In the genomic region with DNA sequence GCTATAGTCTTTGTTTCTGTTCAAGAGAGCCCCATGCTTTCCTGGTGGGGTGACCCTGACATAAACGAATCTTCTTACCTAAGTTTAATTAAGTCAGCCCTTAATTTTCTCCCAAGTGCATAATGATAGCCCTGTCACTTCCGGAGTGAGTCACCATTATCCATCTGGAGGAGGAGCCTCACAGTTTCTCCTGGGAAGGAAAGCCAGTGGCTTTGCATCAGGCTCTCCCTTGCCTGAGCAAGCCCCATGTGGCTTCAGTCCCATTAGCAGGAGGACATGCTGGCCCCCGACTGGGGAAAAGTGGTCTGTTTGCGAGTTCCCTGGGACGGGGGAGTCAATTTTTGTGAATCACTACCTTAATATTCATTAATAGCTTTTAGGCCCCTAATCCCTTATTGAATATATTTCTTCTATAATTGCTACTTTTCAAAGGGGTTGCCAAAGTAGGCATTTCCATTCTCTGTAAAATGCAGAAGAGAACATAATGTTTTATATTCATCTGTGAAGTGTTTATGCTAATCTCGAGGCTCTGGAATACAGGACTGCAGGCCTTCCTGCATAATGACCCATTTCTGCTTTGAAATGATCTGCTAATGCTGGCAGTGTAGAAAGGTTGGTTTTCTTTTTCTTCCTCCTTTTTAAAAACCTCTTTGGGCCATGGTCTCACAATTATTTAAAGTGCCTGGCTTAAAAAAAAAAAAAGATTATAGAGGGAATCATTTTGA, we compare ENCODE assay signal across 20 mouse cellular contexts.
DNase-seq lines count a peak whose midpoint lies in the region; ATAC-seq and TF ChIP-seq lines count a peak whose summit lies in the region.
"Had no signal": no experiment of that assay in that cellular context is flagged by ENCODE, and none has a peak within 500 bp of the region (broad histone marks: within the 10 kb centered on the region; RNA-seq: fewer than 3 reads in every experiment).

No protein-coding gene starts in this region.

- no peaks in the 10 kb centered on the region for H3K9me3 ChIP-seq in forebrain, embryonic 12.5 days
- H3K9me3 ChIP-seq in hindbrain, embryonic 14.5 days (ENCODE audit: control insufficient read depth, low read length), result no peaks in the 10 kb centered on the region
- no peaks in the 10 kb centered on the region for H3K9me3 ChIP-seq in midbrain, embryonic 16.5 days (replicated peaks; ENCODE audit: control insufficient read depth, low read length, poor library complexity, severe bottlenecking)
- H3K9me3 ChIP-seq: embryonic facial prominence, embryonic 10.5 days; limb, embryonic 10.5 days; liver, embryonic 12.5 days; lung, embryonic 15.5 days had no signal

- H3K36me3 ChIP-seq in forebrain, embryonic 12.5 days (replicated peaks), result no peaks in the 10 kb centered on the region
- H3K36me3 ChIP-seq in hindbrain, embryonic 14.5 days (replicated peaks; ENCODE audit: control insufficient read depth, insufficient read depth), result no peaks in the 10 kb centered on the region
- no peaks in the 10 kb centered on the region for H3K36me3 ChIP-seq in midbrain, embryonic 16.5 days (ENCODE audit: control insufficient read depth, insufficient read depth, low read length)
- H3K36me3 ChIP-seq: embryonic facial prominence, embryonic 10.5 days; limb, embryonic 10.5 days; liver, embryonic 12.5 days; lung, embryonic 15.5 days had no signal

- WGBS in forebrain, embryonic 12.5 days, result 15% methylated on average over 6 of the region's 6 CpGs
- WGBS in hindbrain, embryonic 14.5 days, result 30% methylated on average over 6 of the region's 6 CpGs
- WGBS in midbrain, embryonic 16.5 days, result 16% methylated on average over 6 of the region's 6 CpGs

- peak overlapping the region; percentile 27; the same call in 1 of the 2 replicates for H3K27ac ChIP-seq in forebrain, embryonic 12.5 days
- H3K27ac ChIP-seq in hindbrain, embryonic 14.5 days, result peak overlapping the region; percentile 20; the same call in 1 of the 2 replicates
- H3K27ac ChIP-seq in midbrain, embryonic 16.5 days (ENCODE audit: low read length), result peak overlapping the region; percentile 69
- H3K27ac ChIP-seq in left cerebral cortex, adult 2 months, result no peak overlapping the region
- H3K27ac ChIP-seq: embryonic facial prominence, embryonic 10.5 days; limb, embryonic 10.5 days; liver, embryonic 12.5 days; lung, embryonic 15.5 days; macrophage had no signal

- peaks cover 9% of the 10 kb centered on the region for H3K4me1 ChIP-seq in forebrain, embryonic 12.5 days
- 0 out of 2 replicates have a peak, but pooled peaks cover 4% of the 10 kb centered on the region for H3K4me1 ChIP-seq in hindbrain, embryonic 14.5 days (replicated peaks; ENCODE audit: control insufficient read depth, insufficient read depth, low read length)
- peaks cover 2% of the 10 kb centered on the region; the same call in 1 of the 2 replicates for H3K4me1 ChIP-seq in midbrain, embryonic 16.5 days (ENCODE audit: control insufficient read depth, insufficient read depth, low read length)
- H3K4me1 ChIP-seq: liver, embryonic 12.5 days; lung, embryonic 15.5 days had no signal

- intact Hi-C loops in heart, postnatal 36 days (cut with DNase I), result no loop called here
- intact Hi-C loops in left cerebral cortex, adult 2 months (cut with DNase I), result no loop called here

- no peak overlapping the region for H3K4me3 ChIP-seq in forebrain, embryonic 12.5 days (replicated peaks)
- H3K4me3 ChIP-seq in hindbrain, embryonic 14.5 days (replicated peaks; ENCODE audit: low read length), result no peak overlapping the region
- H3K4me3 ChIP-seq in midbrain, embryonic 16.5 days (ENCODE audit: low read depth, low read length), result no peak overlapping the region
- no peak overlapping the region for H3K4me3 ChIP-seq in left cerebral cortex, adult 2 months
- H3K4me3 ChIP-seq: embryonic facial prominence, embryonic 10.5 days; limb, embryonic 10.5 days; liver, embryonic 12.5 days; lung, embryonic 15.5 days had no signal

- no peak for DNase-seq in frontal cortex, adult 2 months (ENCODE audit: extremely low spot score in 1 of 2, low spot score in 1 of 2)
- no peak for DNase-seq in hindbrain, embryonic 14.5 days (ENCODE audit: low spot score)
- no peak for DNase-seq in gastrocnemius, postnatal 4 days (ENCODE audit: low spot score in 2 of 2)
- no peak for DNase-seq in heart, postnatal 36 days
- DNase-seq in left cerebral cortex, adult 2 months (ENCODE audit: extremely low spot score in 1 of 2, low spot score in 2 of 2), result no peak
- DNase-seq: adrenal gland, adult 2 months; cerebellum, adult 11 months; cerebellum, postnatal 36 days; kidney, adult 8-10 months; kidney, postnatal 25 days; right cerebral cortex, adult 18-20 months; thymus, adult 18-20 months had no signal

- H3K27me3 ChIP-seq in forebrain, embryonic 12.5 days, result no peaks in the 10 kb centered on the region
- no peaks in the 10 kb centered on the region for H3K27me3 ChIP-seq in hindbrain, embryonic 14.5 days (ENCODE audit: control insufficient read depth, insufficient read depth, low read length)
- H3K27me3 ChIP-seq in midbrain, embryonic 16.5 days (ENCODE audit: control insufficient read depth, insufficient read depth, low read depth, low read length), result no peaks in the 10 kb centered on the region
- H3K27me3 ChIP-seq: liver, embryonic 12.5 days; lung, embryonic 15.5 days had no signal

- TF ChIP-seq CTCF in left cerebral cortex, adult 2 months (IDR thresholded peaks at IDR 0.05), result no peak

- no peak overlapping the region for H3K9ac ChIP-seq in forebrain, embryonic 12.5 days
- no peak overlapping the region for H3K9ac ChIP-seq in hindbrain, embryonic 14.5 days
- H3K9ac ChIP-seq in midbrain, embryonic 16.5 days (ENCODE audit: low read depth, low read length), result no peak overlapping the region
- H3K9ac ChIP-seq: liver, embryonic 12.5 days; lung, embryonic 15.5 days had no signal

- H3K4me2 ChIP-seq in forebrain, embryonic 12.5 days, result no peak overlapping the region
- no peak overlapping the region for H3K4me2 ChIP-seq in hindbrain, embryonic 14.5 days (replicated peaks)
- no peak overlapping the region for H3K4me2 ChIP-seq in midbrain, embryonic 16.5 days (ENCODE audit: low read length)
- H3K4me2 ChIP-seq: liver, embryonic 12.5 days; lung, embryonic 15.5 days had no signal

- peak; percentile 44; the same call in 1 of the 2 replicates for ATAC-seq in frontal cortex, adult (ENCODE audit: low TSS enrichment)
- ATAC-seq in forebrain, embryonic 12.5 days (ENCODE audit: low FRiP score), result peak; percentile 87
- peak; percentile 67 for ATAC-seq in hindbrain, embryonic 14.5 days (ENCODE audit: low FRiP score)
- peak; percentile 80 for ATAC-seq in midbrain, embryonic 16.5 days
- ATAC-seq: liver, embryonic 12.5 days had no signal
